Mouse (Mus musculus): ENCODE data around the gene Bid.

DNA sequence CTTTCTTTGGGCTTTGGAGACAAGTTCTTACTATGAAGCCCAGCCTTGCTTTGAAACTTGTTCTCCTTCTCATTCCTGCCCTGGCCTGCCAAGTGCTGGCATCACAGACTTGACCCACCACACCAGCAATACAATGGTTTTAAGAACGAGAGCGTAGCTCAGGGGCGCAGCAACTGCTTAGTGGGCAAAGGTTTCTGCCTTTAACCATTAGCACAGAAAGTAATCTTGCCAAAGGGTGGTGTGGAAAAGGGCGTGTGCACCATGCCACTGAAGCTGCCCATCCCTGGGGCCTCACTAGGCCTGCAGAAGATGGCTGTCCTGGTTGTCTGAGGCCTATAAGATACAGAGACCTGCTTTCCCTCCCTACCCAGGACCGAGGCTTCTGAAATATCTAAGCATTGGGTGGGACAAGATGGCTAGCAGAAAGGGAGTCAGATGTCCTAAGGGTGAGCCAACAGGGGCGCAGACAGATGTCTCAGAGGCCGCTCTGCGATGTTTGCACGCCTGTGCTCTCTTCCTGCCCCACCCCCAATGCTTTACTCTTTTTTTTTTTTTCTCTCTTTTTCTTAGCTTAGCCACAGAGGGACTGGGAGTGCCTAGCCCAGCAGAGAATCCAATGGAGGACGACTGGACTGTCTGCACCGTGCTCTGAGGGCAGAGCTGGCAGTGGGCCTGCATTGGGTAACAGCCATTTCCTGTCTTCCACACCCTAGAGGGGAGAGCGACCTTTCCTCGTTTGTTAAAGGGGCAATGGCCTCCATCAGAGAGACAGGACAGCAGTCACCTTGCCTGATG is 5.2 kb downstream of the Bid start:
- no peak for TF ChIP-seq CTCF (IDR thresholded peaks at IDR 0.05; ENCODE audit: borderline replicate concordance, extremely low read depth, insufficient read depth, insufficient read length)
- TF ChIP-seq POLR2A (IDR thresholded peaks at IDR 0.05; ENCODE audit: borderline replicate concordance, extremely low read depth, insufficient read depth, insufficient read length, poor library complexity, severe bottlenecking) = no peak
